Mouse (Mus musculus): ENCODE results near the gene Smc5.

Gene Smc5

GRCm38 (mm10) chr19:23189744-23190143 lies 84.0 kb downstream of the Smc5 start:
- in situ Hi-C loops (cut with MboI), result no loop called here

GRCm38 (mm10) chr19:23188986-23189385 lies 84.7 kb downstream of the Smc5 start:
- in situ Hi-C loops (cut with MboI), result no loop called here

GRCm38 (mm10) chr19:23187732-23188131 lies 86.0 kb downstream of the Smc5 start:
- in situ Hi-C loops (cut with MboI), result no loop called here

GRCm38 (mm10) chr19:23184068-23184467 lies 89.6 kb downstream of the Smc5 start:
- in situ Hi-C loops (cut with MboI), result no loop called here

GRCm38 (mm10) chr19:23183493-23183892 lies 90.2 kb downstream of the Smc5 start:
- in situ Hi-C loops (cut with MboI), result no loop called here

- in situ Hi-C loops (cut with MboI), result no loop called here
These were observed 95.2 kb downstream of the Smc5 start for GRCm38 (mm10) chr19:23178533-23178932.

GRCm38 (mm10) chr19:23175511-23175910 lies 98.2 kb downstream of the Smc5 start:
- in situ Hi-C loops (cut with MboI), result no loop called here

GRCm38 (mm10) chr19:23175090-23175489 lies 98.6 kb downstream of the Smc5 start:
- in situ Hi-C loops (cut with MboI), result no loop called here

- in situ Hi-C loops (cut with MboI), result no loop called here
These were observed 102.6 kb downstream of the Smc5 start for GRCm38 (mm10) chr19:23171136-23171535.

- in situ Hi-C loops (cut with MboI), result no loop called here
These were observed 103.2 kb downstream of the Smc5 start for GRCm38 (mm10) chr19:23170476-23170875.

- in situ Hi-C loops (cut with MboI), result no loop called here
These were observed 104.0 kb downstream of the Smc5 start for GRCm38 (mm10) chr19:23169659-23170050.

- in situ Hi-C loops (cut with MboI), result no loop called here
These were observed 104.6 kb downstream of the Smc5 start for GRCm38 (mm10) chr19:23168899-23169658.

GRCm38 (mm10) chr19:23166550-23167284 lies 107.0 kb downstream of the Smc5 start:
- in situ Hi-C loops (cut with MboI), result no loop called here

- in situ Hi-C loops (cut with MboI), result no loop called here
These were observed 109.0 kb downstream of the Smc5 start for GRCm38 (mm10) chr19:23164651-23165240.

GRCm38 (mm10) chr19:23163361-23163760 lies 110.3 kb downstream of the Smc5 start:
- in situ Hi-C loops (cut with MboI), result no loop called here

- in situ Hi-C loops (cut with MboI), result no loop called here
These were observed 110.8 kb downstream of the Smc5 start for GRCm38 (mm10) chr19:23162877-23163276.

- in situ Hi-C loops (cut with MboI), result no loop called here
These were observed 111.3 kb downstream of the Smc5 start for GRCm38 (mm10) chr19:23162387-23162809.

GRCm38 (mm10) chr19:23159780-23160395 lies 113.8 kb downstream of the Smc5 start:
- in situ Hi-C loops (cut with MboI), result no loop called here

All from mature B cell (primary cell).